Mouse (Mus musculus) liver, embryonic 11.5 days (tissue): ENCODE results near the gene Iqch. TPM values are rescaled to one million over a fixed set of nuclear protein-coding genes. Genes with fewer than 3 reads are reported as not detected.

Source experiments
- ATAC-seq: fragments of 200-750 bp; cut with Nextera tagmentation; replicated peaks from 2 replicates; pipeline ENCODE4 v1.8.0; 2017; ENCODE audit warnings: moderate number of reproducible peaks, mild to moderate bottlenecking, moderate TSS enrichment, moderate library complexity; ENCODE audit not compliant: low FRiP score
- DNase-seq: peaks from one replicate; pipeline ENCODE4 v3.0.0-alpha.2; 2017; ENCODE audit warnings: low spot score
- H3K27ac ChIP-seq: fragments of 300-500 bp; sonication (generic); 2 replicates; pipeline ENCODE4 v1.5.1; 2014; ENCODE audit warnings: mild to moderate bottlenecking, low read depth, low read length, control low read depth
- H3K27me3 ChIP-seq: fragments of 300-500 bp; sonication (generic); replicated peaks from 2 replicates; pipeline ENCODE4 v1.6.1; 2014; ENCODE audit warnings: low read length, mixed read lengths; ENCODE audit not compliant: control insufficient read depth, insufficient read depth
- H3K36me3 ChIP-seq: fragments of 300-500 bp; sonication (generic); 2 replicates; pipeline ENCODE4 v1.6.1; 2014; ENCODE audit warnings: mild to moderate bottlenecking, low read length, moderate library complexity, mixed read lengths; ENCODE audit not compliant: control insufficient read depth, insufficient read depth
- H3K4me1 ChIP-seq: fragments of 300-500 bp; sonication (generic); replicated peaks from 2 replicates; pipeline ENCODE4 v1.6.1; 2014; ENCODE audit warnings: low read length, mixed read lengths; ENCODE audit not compliant: control insufficient read depth, insufficient read depth
- H3K4me2 ChIP-seq: fragments of 300-500 bp; sonication (generic); 2 replicates; pipeline ENCODE4 v1.6.1; 2014; ENCODE audit warnings: mild to moderate bottlenecking, control low read depth, moderate library complexity
- H3K4me3 ChIP-seq: fragments of 300-500 bp; sonication (generic); 2 replicates; pipeline ENCODE4 v1.5.1; 2014; ENCODE audit warnings: low read depth, low read length, control low read depth
- H3K9ac ChIP-seq: fragments of 300-500 bp; sonication (generic); 2 replicates; pipeline ENCODE4 v1.6.1; 2014; ENCODE audit warnings: low read depth, low read length, control low read depth
- H3K9me3 ChIP-seq: fragments of 300-500 bp; sonication (generic); 2 replicates; pipeline ENCODE4 v1.6.1; 2016; ENCODE audit warnings: low read length, inconsistent platforms, mixed read lengths; ENCODE audit not compliant: control insufficient read depth
- WGBS: fragments of 180-500 bp; shearing (Covaris S2); extraction: QIAGEN DNeasy Blood & Tissue Kit; methylation state at CpG from one replicate; pipeline ENCODE4 v1.1.7; 2014; 5-methylcytosine and 5-hydroxymethylcytosine counted together
- polyA plus RNA-seq: library from polyadenylated mRNA; unstranded; fragments of >200 nt; fragmentation: Nextera tagmentation; extraction: Ambion mirVana; gene quantifications from 2 replicates; pipeline ENCODE4 v1.2.1, GENCODE M21; 2014

Iqch gene
- polyA plus RNA-seq, 1 experiment from 2014 or later = 0.05 TPM

DNA sequence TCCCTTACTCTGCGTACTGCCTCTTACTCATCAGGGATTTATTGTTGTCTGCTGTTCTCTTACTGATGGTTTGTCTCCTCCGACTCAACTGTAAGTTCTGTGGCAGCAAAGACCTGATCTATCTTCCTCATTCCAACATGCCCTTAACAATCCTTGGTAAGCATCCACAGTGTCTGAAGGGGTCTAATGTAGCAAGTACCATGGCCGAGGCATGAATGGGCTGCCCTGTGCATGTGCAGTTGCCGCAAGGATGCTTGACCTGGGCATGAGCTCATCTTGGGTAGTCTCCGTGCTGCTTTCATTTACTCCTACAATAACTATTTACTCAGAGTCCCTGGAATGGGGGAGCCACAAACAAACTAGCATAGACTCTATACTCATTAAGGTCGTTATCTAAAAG lies 17.0 kb downstream of the Iqch start:
- DNase-seq (no peak), ATAC-seq (no peak)
- Histone ChIP-seq H3K4me2 (no peak overlapping the region), H3K4me3 (no peak overlapping the region), H3K9ac (no peak overlapping the region), H3K4me1 (no peaks in the 10 kb centered on the region; the same call in 1 of the 2 replicates), H3K27ac (no peak overlapping the region), H3K36me3 (no peaks in the 10 kb centered on the region), H3K27me3 (no peaks in the 10 kb centered on the region), H3K9me3 (no peaks in the 10 kb centered on the region)
- 86% methylated on average over 6 of the region's 6 CpGs for WGBS

DNA sequence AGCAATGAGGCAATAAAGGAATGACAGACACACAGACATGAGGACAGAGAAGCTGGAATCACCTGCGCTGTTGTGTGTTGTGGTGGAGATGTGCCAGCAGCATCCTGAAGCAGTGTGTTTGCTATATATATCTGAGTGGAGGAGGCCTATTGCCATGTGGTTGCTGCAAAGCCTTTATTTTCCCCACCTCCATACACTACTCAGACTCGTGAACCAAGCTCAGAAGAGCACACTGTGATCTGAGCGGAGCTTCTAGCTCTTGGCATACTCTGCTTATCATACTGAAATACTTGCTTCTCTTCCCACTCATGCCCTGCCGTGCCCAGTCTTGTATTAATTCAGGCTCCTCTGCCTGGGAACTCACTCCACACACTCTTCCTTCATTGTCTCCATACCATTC lies 20.5 kb downstream of the Iqch start:
- WGBS = 81% methylated on average over 4 of the region's 4 CpGs
- Histone ChIP-seq H3K9ac (no peak overlapping the region), H3K9me3 (no peaks in the 10 kb centered on the region), H3K4me3 (no peak overlapping the region), H3K4me2 (no peak overlapping the region), H3K27ac (no peak overlapping the region), H3K27me3 (no peaks in the 10 kb centered on the region), H3K4me1 (no peaks in the 10 kb centered on the region; the same call in 1 of the 2 replicates), H3K36me3 (no peaks in the 10 kb centered on the region)
- ATAC-seq (no peak), DNase-seq (no peak)

DNA sequence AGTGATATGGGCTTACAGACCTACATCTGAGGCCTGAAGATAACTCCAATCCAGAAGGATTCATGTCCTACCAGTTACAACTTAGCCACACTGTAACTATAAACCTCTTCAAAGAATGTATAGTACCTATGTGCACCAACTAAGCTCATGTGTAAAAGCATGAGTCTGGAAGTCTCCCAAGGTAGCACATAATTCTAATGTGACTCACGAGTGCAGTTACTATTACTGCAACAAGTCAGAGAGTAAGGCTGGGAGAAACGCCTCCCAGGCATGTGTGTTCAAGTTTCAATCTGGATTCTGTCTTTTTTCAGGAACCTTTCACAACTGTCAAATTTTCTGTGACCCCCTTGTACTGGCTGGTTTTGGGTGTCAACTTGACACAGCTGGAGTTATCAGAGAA lies 22.2 kb downstream of the Iqch start:
- H3K4me3 ChIP-seq = no peak overlapping the region
- H3K4me1 ChIP-seq = no peaks in the 10 kb centered on the region; the same call in 1 of the 2 replicates
- ATAC-seq (no peak), DNase-seq (no peak)
- no peak overlapping the region for H3K9ac ChIP-seq
- H3K27me3 ChIP-seq = no peaks in the 10 kb centered on the region
- H3K27ac ChIP-seq = no peak overlapping the region
- no peak overlapping the region for H3K4me2 ChIP-seq
- no peaks in the 10 kb centered on the region for H3K36me3 ChIP-seq
- H3K9me3 ChIP-seq = no peaks in the 10 kb centered on the region
- 83% methylated on average over 2 of the region's 2 CpGs for WGBS

DNA sequence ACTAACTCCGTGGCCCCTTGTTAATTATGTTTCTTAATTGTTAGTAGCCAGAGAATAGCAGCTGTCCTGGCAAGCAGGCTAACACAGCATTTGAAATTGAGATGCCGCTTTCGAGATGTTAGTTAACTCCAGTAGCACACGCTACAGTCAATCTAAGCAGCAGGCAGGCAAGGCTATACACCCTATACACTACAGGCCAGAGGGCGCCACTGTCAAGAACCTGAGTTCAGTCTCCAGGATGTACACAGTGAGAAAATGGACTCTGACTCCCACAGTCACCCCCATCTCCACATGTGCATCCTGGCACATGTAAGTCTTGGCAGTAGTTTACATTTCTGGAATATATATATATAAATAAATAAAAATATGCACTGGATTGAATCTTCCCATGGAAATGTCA lies 22.6 kb downstream of the Iqch start:
- H3K4me1 ChIP-seq = no peaks in the 10 kb centered on the region; the same call in 1 of the 2 replicates
- DNase-seq = no peak
- H3K9ac ChIP-seq = no peak overlapping the region
- H3K4me3 ChIP-seq = no peak overlapping the region
- H3K27ac ChIP-seq = no peak overlapping the region
- H3K27me3 ChIP-seq = no peaks in the 10 kb centered on the region
- ATAC-seq = no peak
- no peaks in the 10 kb centered on the region for H3K36me3 ChIP-seq
- H3K9me3 ChIP-seq = no peaks in the 10 kb centered on the region
- WGBS = 88% methylated on average over 5 of the region's 5 CpGs
- H3K4me2 ChIP-seq = no peak overlapping the region

DNA sequence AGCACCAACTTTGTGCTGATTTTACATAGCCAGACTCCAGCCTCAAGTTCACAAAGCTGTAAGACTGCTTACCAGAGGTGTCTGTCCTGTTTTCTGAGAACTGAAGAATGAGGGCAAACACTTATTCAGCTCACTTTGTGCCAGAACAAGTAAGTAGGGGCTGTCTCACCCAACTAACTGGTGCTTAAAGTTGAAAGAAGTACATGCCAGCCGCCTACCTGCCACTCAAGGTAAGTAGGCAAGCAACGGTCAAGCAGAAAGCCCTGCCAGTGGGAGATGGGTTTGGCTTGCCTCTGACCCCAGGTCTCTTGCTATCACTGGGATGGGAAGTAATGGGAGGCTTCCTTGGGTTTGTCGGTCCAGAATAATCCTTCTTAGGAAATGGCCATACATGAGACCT lies 24.8 kb downstream of the Iqch start:
- WGBS = 72% methylated on average over 3 of the region's 3 CpGs
- Histone ChIP-seq H3K36me3 (no peaks in the 10 kb centered on the region), H3K9ac (no peak overlapping the region), H3K4me1 (no peaks in the 10 kb centered on the region; the same call in 1 of the 2 replicates), H3K9me3 (no peaks in the 10 kb centered on the region), H3K27me3 (no peaks in the 10 kb centered on the region), H3K4me3 (no peak overlapping the region), H3K27ac (no peak overlapping the region), H3K4me2 (no peak overlapping the region)
- ATAC-seq (no peak), DNase-seq (no peak)

DNA sequence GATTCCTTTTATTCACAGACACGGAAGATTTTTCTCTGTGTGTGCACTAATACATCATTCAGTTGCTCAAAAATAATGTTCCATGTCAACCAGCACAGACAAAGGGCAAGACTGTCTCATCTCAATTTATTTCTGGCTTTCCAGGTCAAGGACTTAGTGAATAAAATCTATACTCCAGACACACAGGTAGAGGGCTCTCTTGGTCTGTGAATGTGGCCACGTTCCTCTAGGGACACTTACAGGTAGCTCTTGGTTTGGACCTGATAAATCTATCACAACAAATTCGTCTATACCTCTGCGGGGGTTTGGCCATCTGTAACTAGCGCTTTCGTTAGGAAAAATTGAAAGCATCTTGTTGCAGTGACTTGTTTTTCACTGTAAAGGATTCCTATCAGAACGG lies 29.4 kb downstream of the Iqch start:
- H3K27ac ChIP-seq = no peak overlapping the region
- no peak for DNase-seq
- H3K36me3 ChIP-seq = no peaks in the 10 kb centered on the region
- no peak overlapping the region for H3K9ac ChIP-seq
- ATAC-seq = no peak
- no peak overlapping the region for H3K4me3 ChIP-seq
- no peaks in the 10 kb centered on the region for H3K4me1 ChIP-seq
- no peaks in the 10 kb centered on the region for H3K27me3 ChIP-seq
- 71% methylated on average over 7 of the region's 7 CpGs for WGBS
- no peaks in the 10 kb centered on the region for H3K9me3 ChIP-seq
- no peak overlapping the region for H3K4me2 ChIP-seq

DNA sequence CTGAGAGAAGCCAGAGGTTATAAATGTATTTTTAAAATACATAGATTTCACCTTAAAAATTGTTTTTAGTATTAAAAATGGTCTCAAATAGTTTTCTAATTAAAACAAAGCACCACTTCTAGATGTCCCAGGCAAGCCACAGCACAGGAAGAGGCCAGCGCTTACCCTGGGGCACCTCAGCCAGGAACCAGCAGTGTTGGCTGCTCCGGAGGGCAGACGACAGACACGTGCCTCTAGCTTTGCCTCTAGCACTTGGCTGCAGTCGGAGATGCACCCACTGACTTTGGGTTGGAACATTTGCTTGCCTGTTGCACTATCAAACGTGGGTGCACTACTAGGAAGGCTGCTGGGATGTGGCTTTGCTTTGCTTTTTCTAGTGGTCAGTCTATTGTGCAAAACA lies 30.4 kb downstream of the Iqch start:
- H3K4me3 ChIP-seq = no peak overlapping the region
- no peak for DNase-seq
- H3K27ac ChIP-seq = no peak overlapping the region
- H3K9ac ChIP-seq = no peak overlapping the region
- no peak overlapping the region for H3K4me2 ChIP-seq
- ATAC-seq = no peak
- H3K36me3 ChIP-seq = no peaks in the 10 kb centered on the region
- no peaks in the 10 kb centered on the region for H3K27me3 ChIP-seq
- 27% methylated on average over 6 of the region's 6 CpGs for WGBS
- no peaks in the 10 kb centered on the region for H3K4me1 ChIP-seq
- H3K9me3 ChIP-seq = no peaks in the 10 kb centered on the region

DNA sequence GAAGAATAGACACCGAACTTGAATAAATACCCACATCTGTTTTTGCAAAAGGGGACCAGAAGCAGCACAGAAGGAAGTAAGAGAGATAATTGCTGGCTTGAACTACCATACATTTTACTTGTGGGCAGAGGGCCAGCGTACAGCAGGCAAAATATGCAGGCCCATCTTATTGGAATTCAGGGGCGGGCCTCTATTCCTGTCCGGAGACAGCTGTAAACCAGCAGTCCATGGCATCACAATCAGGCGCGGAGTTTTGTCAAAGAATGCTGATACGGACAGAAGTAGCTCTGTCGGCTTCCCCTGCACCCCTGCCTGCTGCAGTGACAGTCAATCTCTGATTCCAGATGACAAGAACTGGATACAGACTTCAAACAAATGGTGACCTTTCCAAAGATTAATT lies 33.5 kb downstream of the Iqch start:
- ATAC-seq (no peak), DNase-seq (no peak)
- Histone ChIP-seq H3K4me2 (no peak overlapping the region), H3K4me3 (no peak overlapping the region), H3K27me3 (no peaks in the 10 kb centered on the region), H3K9me3 (no peaks in the 10 kb centered on the region), H3K27ac (no peak overlapping the region), H3K9ac (no peak overlapping the region), H3K36me3 (no peaks in the 10 kb centered on the region), H3K4me1 (no peaks in the 10 kb centered on the region)
- WGBS = 45% methylated on average over 8 of the region's 8 CpGs

DNA sequence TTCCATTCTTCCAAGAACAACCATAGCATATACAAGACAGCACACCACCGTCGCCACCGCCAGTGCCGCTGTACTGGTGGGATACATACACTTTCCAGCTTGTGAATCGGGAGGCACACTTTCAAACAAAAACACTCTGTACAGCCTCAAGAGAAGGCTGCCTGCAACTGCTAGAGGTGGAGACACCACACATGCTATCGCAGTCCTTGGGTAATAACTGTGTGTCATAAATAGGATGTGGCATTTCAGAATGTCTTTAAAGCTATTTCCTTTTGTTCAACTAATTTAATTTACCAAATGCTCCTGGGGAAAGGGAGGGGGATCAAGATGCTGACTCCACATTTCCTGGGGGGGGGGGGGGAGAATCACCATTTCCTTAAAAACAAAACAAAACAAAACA lies 34.0 kb downstream of the Iqch start:
- Histone ChIP-seq H3K36me3 (no peaks in the 10 kb centered on the region), H3K9ac (no peak overlapping the region), H3K27ac (no peak overlapping the region), H3K4me3 (no peak overlapping the region), H3K4me1 (no peaks in the 10 kb centered on the region), H3K9me3 (no peaks in the 10 kb centered on the region), H3K4me2 (no peak overlapping the region), H3K27me3 (no peaks in the 10 kb centered on the region)
- DNase-seq = no peak
- 82% methylated on average over 6 of the region's 6 CpGs for WGBS
- no peak for ATAC-seq
